Mouse (Mus musculus): ENCODE results near the gene Ppp2r5a.

Ppp2r5a gene

DNA sequence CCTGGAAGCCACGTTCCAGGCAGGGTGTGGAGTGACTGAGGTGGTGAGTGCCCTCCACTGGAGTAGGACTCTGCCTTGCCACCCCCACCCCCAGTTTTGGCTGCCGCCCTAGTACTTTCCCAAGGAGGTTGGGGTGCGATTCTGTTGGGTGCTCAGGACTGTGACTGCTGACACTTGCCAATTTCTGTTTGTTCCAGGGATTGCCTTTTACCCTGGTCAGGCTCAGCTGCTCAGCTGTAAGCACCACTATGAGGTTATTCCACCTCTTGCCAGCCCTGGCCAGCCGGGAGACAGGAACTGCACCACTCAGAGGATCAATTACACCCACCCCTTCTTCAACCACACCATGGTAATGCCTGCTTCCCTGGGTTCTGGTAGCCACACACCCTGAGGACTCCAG lies 62.5 kb downstream of the Ppp2r5a start:
- no peak for DNase-seq (ENCODE audit: low read depth, low spot score)
- peaks cover 10% of the 10 kb centered on the region for H3K36me3 ChIP-seq (ENCODE audit: control insufficient read depth, insufficient read depth, low read length, poor library complexity, severe bottlenecking)
- no peaks in the 10 kb centered on the region for H3K27me3 ChIP-seq (ENCODE audit: control insufficient read depth, insufficient read depth, low read length, poor library complexity, severe bottlenecking)

- H3K36me3 ChIP-seq (ENCODE audit: control insufficient read depth, insufficient read depth, low read length, poor library complexity, severe bottlenecking), result peaks cover 10% of the 10 kb centered on the region
- H3K27me3 ChIP-seq (ENCODE audit: control insufficient read depth, insufficient read depth, low read length, poor library complexity, severe bottlenecking), result no peaks in the 10 kb centered on the region
Measured at GRCm38 (mm10) chr1:191339876-191340275, 63.2 kb downstream of the Ppp2r5a start.

DNA sequence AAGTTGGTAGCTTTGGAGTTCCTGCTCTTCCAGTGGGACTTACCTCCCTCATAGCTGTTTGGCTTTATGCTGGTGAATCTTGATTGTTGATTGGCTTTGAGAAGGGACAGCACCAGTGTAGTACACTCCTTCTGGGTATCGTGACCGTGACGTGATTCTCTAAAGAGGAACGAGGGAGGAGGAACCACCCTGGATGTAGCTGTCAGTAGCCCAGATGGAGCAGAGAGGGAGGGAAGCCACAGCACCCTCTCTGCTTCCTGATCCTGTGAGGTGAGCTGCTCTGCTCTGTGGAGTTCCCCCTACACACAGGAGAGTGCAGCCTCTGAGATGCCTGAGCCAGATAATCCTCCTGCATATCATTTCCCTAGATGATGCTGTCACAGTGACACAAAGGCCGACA lies 68.6 kb downstream of the Ppp2r5a start:
- DNase-seq (ENCODE audit: low read depth, low spot score), result peak; percentile 85
- Histone ChIP-seq H3K27me3 (ENCODE audit: control insufficient read depth, insufficient read depth, low read length, poor library complexity, severe bottlenecking) (no peaks in the 10 kb centered on the region), H3K36me3 (ENCODE audit: control insufficient read depth, insufficient read depth, low read length, poor library complexity, severe bottlenecking) (peaks cover 3% of the 10 kb centered on the region)

More at GRCm38 (mm10) chr1:191339876-191340275, 63.2 kb downstream of the Ppp2r5a start:
- no peak for DNase-seq (ENCODE audit: low read depth, low spot score)

- no peaks in the 10 kb centered on the region for H3K36me3 ChIP-seq (ENCODE audit: control insufficient read depth, insufficient read depth, low read length, poor library complexity, severe bottlenecking)
- H3K27me3 ChIP-seq (ENCODE audit: control insufficient read depth, insufficient read depth, low read length, poor library complexity, severe bottlenecking), result no peaks in the 10 kb centered on the region
Measured at GRCm38 (mm10) chr1:191330356-191330755, 72.7 kb downstream of the Ppp2r5a start.

DNA sequence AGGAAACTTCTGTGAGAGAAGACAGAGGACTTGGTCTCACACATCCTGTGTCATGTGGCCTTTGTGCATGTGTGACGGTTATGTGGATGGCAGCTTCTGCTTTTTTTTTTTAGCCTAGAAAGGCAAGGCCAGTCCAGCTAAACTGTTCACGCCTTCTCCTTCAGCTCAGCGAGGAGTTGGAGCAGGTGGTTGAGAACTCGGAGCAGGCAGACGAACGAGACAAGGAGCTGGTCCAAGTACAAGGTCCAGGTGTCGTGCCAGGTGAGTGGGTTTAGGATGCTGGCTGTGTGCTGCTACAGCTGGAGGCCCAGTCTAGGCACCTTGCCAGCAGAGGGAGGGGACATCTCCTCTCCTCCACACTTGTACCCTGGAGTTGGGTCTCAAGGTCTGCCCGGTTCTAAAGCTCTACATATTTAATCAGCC lies 75.0 kb downstream of the Ppp2r5a start:
- DNase-seq (ENCODE audit: low read depth, low spot score), result peak; percentile 73
- no peaks in the 10 kb centered on the region for H3K27me3 ChIP-seq (ENCODE audit: control insufficient read depth, insufficient read depth, low read length, poor library complexity, severe bottlenecking)

More at GRCm38 (mm10) chr1:191330356-191330755, 72.7 kb downstream of the Ppp2r5a start:
- DNase-seq (ENCODE audit: low read depth, low spot score), result no peak

DNA sequence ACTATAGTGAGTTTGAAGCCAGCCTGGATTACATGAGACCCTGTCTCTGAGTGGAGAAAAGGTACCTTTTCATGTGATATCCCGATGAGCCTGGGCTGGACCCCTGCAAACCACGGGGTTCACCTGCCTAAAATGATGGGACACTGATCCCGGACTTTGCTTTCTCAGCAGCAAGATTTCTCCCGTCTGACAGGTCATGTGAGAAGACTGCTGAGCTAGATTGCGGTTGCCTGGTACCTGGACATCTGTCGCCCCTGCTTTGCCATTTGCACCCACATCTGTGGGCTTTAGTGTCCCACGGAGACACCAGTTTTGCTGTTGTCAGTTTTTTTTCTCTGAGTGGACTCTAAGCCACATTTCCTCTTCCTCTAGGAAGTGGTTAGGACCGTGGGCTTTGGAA lies 75.8 kb downstream of the Ppp2r5a start:
- Histone ChIP-seq H3K36me3 (ENCODE audit: control insufficient read depth, insufficient read depth, low read length, poor library complexity, severe bottlenecking) (no peaks in the 10 kb centered on the region), H3K27me3 (ENCODE audit: control insufficient read depth, insufficient read depth, low read length, poor library complexity, severe bottlenecking) (no peaks in the 10 kb centered on the region)
- no peak for DNase-seq (ENCODE audit: low read depth, low spot score)

More for the DNA sequence above, 75.0 kb downstream of the Ppp2r5a start:
- H3K36me3 ChIP-seq (ENCODE audit: control insufficient read depth, insufficient read depth, low read length, poor library complexity, severe bottlenecking), result no peaks in the 10 kb centered on the region

- Histone ChIP-seq H3K36me3 (ENCODE audit: control insufficient read depth, insufficient read depth, low read length, poor library complexity, severe bottlenecking) (no peaks in the 10 kb centered on the region), H3K27me3 (ENCODE audit: control insufficient read depth, insufficient read depth, low read length, poor library complexity, severe bottlenecking) (no peaks in the 10 kb centered on the region)
- DNase-seq (ENCODE audit: low read depth, low spot score), result peak; percentile 78
Measured at GRCm38 (mm10) chr1:191326233-191326882, 76.7 kb downstream of the Ppp2r5a start.

- Histone ChIP-seq H3K27me3 (ENCODE audit: control insufficient read depth, insufficient read depth, low read length, poor library complexity, severe bottlenecking) (no peaks in the 10 kb centered on the region), H3K36me3 (ENCODE audit: control insufficient read depth, insufficient read depth, low read length, poor library complexity, severe bottlenecking) (no peaks in the 10 kb centered on the region)
- peak; percentile 98 for DNase-seq (ENCODE audit: low read depth, low spot score)
Measured at GRCm38 (mm10) chr1:191325726-191326232, 77.3 kb downstream of the Ppp2r5a start, which contains the start of gene Tmem206. Tmem206 (plus strand) TSS chr1:191325912.

DNA sequence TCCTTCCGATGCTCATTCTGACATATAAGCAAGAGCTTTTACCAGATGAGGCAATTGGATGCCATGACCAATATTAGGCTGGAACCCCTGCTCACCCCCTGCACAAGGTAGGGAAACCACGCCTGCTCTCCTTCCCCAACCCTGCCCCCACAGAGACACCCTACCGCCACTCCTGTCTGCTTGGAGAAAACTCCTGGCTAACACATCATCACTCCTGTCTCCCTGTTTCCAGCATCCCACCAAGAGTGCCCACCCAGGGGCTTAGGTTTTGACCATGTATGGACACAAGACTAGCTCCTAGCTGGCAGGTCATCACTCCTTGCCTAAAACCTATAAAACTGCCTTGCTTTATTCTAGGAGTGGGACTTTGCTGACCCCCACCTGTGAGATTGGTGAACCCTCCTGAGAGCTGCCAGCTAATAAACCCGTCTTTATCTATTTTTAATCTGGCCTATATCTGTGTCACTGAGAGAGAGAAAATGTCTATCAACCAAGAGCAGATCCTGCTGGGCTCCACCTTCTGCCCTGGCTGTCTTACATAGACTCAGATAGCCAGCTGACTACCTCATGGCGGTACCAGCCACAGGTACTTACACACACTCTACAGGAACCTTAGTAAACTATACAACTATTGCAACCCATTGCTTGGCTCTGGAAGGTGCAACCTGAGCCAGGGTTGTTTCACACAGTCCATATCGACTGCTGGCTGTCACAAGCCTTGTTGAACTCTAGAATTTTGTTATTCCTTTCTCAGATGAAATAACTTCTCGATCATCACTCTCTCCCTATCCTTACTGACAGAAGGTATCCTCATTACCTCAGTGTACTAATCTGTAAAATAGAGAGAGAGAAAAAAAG lies 78.1 kb downstream of the Ppp2r5a start:
- no peaks in the 10 kb centered on the region for H3K27me3 ChIP-seq (ENCODE audit: control insufficient read depth, insufficient read depth, low read length, poor library complexity, severe bottlenecking)
- no peaks in the 10 kb centered on the region for H3K36me3 ChIP-seq (ENCODE audit: control insufficient read depth, insufficient read depth, low read length, poor library complexity, severe bottlenecking)
- no peak for DNase-seq (ENCODE audit: low read depth, low spot score)

DNA sequence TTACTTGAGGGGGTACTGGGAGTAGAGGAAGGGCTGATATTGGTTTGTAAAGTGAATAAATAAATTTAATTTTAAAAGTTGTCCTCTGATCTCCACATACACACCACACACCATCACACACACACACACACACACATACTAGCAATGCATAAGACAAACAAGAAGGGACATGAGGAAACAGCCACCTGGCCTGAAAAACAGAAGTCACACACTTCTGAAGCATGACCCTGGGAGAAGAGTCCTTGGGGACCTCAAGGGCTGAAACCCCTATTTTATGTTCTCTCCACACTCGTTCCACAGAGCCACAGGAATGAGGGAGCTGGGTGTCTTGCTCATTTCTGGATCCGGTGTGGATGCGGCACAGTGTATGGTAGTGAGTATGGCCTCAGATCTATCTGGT lies 79.7 kb downstream of the Ppp2r5a start:
- peak; percentile 76 for DNase-seq (ENCODE audit: low read depth, low spot score)
- H3K36me3 ChIP-seq (ENCODE audit: control insufficient read depth, insufficient read depth, low read length, poor library complexity, severe bottlenecking), result no peaks in the 10 kb centered on the region
- no peaks in the 10 kb centered on the region for H3K27me3 ChIP-seq (ENCODE audit: control insufficient read depth, insufficient read depth, low read length, poor library complexity, severe bottlenecking)

- H3K36me3 ChIP-seq (ENCODE audit: control insufficient read depth, insufficient read depth, low read length, poor library complexity, severe bottlenecking), result no peaks in the 10 kb centered on the region
- H3K27me3 ChIP-seq (ENCODE audit: control insufficient read depth, insufficient read depth, low read length, poor library complexity, severe bottlenecking), result no peaks in the 10 kb centered on the region
- DNase-seq (ENCODE audit: low read depth, low spot score), result no peak
Measured at GRCm38 (mm10) chr1:191318686-191319085, 84.4 kb downstream of the Ppp2r5a start.

DNA sequence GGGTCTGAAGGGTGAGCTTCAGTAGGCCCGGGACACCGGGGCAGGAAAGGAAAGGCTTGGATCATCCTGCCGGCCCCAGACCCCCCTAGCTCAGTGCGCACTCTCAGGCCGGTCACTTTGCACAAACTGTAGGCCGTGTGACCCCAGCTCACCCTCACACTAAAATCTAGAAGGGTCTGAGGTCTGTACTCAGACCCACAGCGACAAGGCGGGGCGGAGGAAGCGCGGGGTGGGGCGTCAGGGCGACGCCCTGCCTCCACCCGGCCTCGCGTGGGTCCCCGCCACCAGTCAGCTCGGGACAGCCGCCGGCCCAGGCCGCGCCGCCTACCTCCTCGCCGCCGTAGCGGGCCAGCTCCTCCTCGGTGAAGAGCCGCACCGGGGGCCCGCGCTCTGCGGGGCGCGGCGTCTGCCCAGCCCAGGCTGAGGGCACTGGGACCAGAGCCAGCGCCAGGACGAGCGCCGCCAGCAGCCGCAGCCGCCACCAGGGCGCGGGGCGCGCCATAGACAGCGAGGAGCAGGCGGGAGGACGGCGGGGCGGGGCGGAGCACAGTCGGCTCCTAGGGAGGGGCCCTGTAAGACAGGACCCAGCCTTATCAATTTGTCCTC lies 85.4 kb downstream of the Ppp2r5a start, which contains the start of gene Nenf:
Gene Nenf, minus strand, starts transcription at position 604 of the 606 bp plus-strand sequence.
- Histone ChIP-seq H3K36me3 (ENCODE audit: control insufficient read depth, insufficient read depth, low read length, poor library complexity, severe bottlenecking) (no peaks in the 10 kb centered on the region), H3K27me3 (ENCODE audit: control insufficient read depth, insufficient read depth, low read length, poor library complexity, severe bottlenecking) (no peaks in the 10 kb centered on the region)
- peak; percentile 75 for DNase-seq (ENCODE audit: low read depth, low spot score)

DNA sequence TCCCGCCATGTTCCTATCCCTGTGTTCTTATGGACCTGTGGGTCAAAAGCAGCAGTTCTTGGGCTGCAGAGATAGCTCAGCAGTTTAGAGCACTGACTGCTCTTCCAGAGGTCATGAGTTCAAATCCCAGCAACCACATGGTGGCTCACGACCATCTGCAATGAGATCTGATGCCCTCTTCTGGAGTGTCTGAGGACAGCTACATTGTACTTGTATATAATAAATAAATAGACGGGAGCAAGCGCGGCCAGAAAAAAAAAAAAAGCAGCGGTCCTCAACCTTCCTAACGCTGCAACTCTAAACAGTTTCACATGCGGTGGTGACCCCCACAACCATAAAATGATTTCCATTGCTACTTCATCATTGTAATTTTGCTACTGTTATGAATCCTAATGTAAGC lies 86.3 kb downstream of the Ppp2r5a start:
- no peaks in the 10 kb centered on the region for H3K36me3 ChIP-seq (ENCODE audit: control insufficient read depth, insufficient read depth, low read length, poor library complexity, severe bottlenecking)
- H3K27me3 ChIP-seq (ENCODE audit: control insufficient read depth, insufficient read depth, low read length, poor library complexity, severe bottlenecking), result no peaks in the 10 kb centered on the region
- no peak for DNase-seq (ENCODE audit: low read depth, low spot score)

- Histone ChIP-seq H3K27me3 (ENCODE audit: control insufficient read depth, insufficient read depth, low read length, poor library complexity, severe bottlenecking) (no peaks in the 10 kb centered on the region), H3K36me3 (ENCODE audit: control insufficient read depth, insufficient read depth, low read length, poor library complexity, severe bottlenecking) (no peaks in the 10 kb centered on the region)
- DNase-seq (ENCODE audit: low read depth, low spot score), result peak; percentile 40
Measured at GRCm38 (mm10) chr1:191313926-191314325, 89.1 kb downstream of the Ppp2r5a start.

All from splenic B cell, adult 2 months (primary cell).